Mouse (Mus musculus): ENCODE measurements around the gene Syde1. TPM values are rescaled to one million over a fixed set of nuclear protein-coding genes. Genes with fewer than 3 reads are reported as not detected.

The Syde1 gene
- total and polyA plus RNA-seq, 3 experiments = 0.01 TPM; not detected in 2

GRCm38 (mm10) chr10:78589291-78589690 lies 2.5 kb downstream of the Syde1 start:
- DNase-seq (ENCODE audit: low read depth, low spot score) = no peak
- no peaks in the 10 kb centered on the region for H3K79me2 ChIP-seq (ENCODE audit: control insufficient read depth, insufficient read depth, low read length, poor library complexity)
- H3K27me3 ChIP-seq (ENCODE audit: control insufficient read depth in 1 of 2, insufficient read depth in 2 of 2, low read length in 2 of 2) = no peaks in the 10 kb centered on the region
- TF ChIP-seq MAFK (IDR thresholded peaks at IDR 0.05; ENCODE audit: borderline replicate concordance, low read depth, low read length) (no peak), GABPA (IDR thresholded peaks at IDR 0.05; ENCODE audit: low read depth, low read length) (no peak), TCF12 (IDR thresholded peaks at IDR 0.05; ENCODE audit: low read depth, low read length) (no peak), MAZ (IDR thresholded peaks at IDR 0.05; ENCODE audit: low read depth, low read length) (no peak), USF1 (IDR thresholded peaks at IDR 0.05; ENCODE audit: low read depth, low read length) (no peak), CTCF (IDR thresholded peaks at IDR 0.05 in 2 of 3, conservative IDR thresholded peaks at IDR 0.05 in 1 of 3; ENCODE audit: control insufficient read depth in 1 of 3, insufficient read depth in 1 of 3, low read depth in 2 of 3, low read length in 3 of 3, poor library complexity in 1 of 3, severe bottlenecking in 1 of 3) (no peak), CHD2 (IDR thresholded peaks at IDR 0.05; ENCODE audit: low read length) (no peak), ZMIZ1 (IDR thresholded peaks at IDR 0.05; ENCODE audit: low read depth, low read length) (no peak), TAL1 (IDR thresholded peaks at IDR 0.05; ENCODE audit: low read length) (no peak), KAT2A (conservative IDR thresholded peaks at IDR 0.05; ENCODE audit: low read depth, low read length) (no peak), POLR2AphosphoS2 (IDR thresholded peaks at IDR 0.05; ENCODE audit: low read length) (no peak), NELFE (IDR thresholded peaks at IDR 0.05; ENCODE audit: low read depth, low read length) (no peak), EP300 (IDR thresholded peaks at IDR 0.05; ENCODE audit: low read depth in 1 of 2, low read length in 2 of 2) (no peak)
- no peaks in the 10 kb centered on the region for H3K4me1 ChIP-seq (ENCODE audit: control insufficient read depth in 1 of 2, insufficient read depth in 2 of 2, low read length in 2 of 2)
- no peak overlapping the region for H3K27ac ChIP-seq (ENCODE audit: control insufficient read depth, low read depth, low read length)
- H3K9me3 ChIP-seq (replicated peaks; ENCODE audit: insufficient read depth, low read length) = no peaks in the 10 kb centered on the region
- H3K4me3 ChIP-seq (ENCODE audit: control insufficient read depth in 1 of 2, insufficient read depth in 1 of 2, low read depth in 2 of 2, low read length in 2 of 2) = no peak overlapping the region
- H3K9ac ChIP-seq (ENCODE audit: control insufficient read depth, low read depth, low read length, poor library complexity, severe bottlenecking) = no peak overlapping the region
- H3K36me3 ChIP-seq (ENCODE audit: control insufficient read depth in 1 of 2, insufficient read depth in 2 of 2, low read length in 2 of 2) = no peaks in the 10 kb centered on the region

DNA sequence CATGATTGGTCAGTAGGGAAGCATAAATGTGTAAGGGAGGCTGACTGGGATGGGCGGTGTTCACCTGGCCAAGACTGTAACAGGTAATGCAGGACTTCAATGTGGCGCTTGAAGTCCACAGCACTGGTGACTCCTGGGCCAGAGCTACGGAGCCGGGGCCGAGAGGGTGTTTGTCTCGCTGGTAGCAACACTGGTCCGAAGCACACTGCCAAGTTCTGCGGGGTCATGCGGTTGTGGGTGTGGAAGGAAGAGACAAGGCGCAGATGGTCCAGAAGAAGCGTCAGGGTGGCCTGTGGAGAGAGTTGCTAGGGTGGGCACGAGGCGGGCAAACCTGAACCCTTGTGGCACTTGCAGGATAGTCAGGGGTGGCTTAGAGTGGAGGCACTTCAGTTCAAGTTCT lies 5.7 kb downstream of the Syde1 start:
- H3K36me3 ChIP-seq (ENCODE audit: control insufficient read depth in 1 of 2, insufficient read depth in 2 of 2, low read length in 2 of 2) = no peaks in the 10 kb centered on the region
- no peak for TF ChIP-seq TBP (IDR thresholded peaks at IDR 0.05; ENCODE audit: low read depth, low read length)
- no peak for TF ChIP-seq ELF1 (IDR thresholded peaks at IDR 0.05; ENCODE audit: low read depth, low read length)
- TF ChIP-seq USF2 (IDR thresholded peaks at IDR 0.05; ENCODE audit: borderline replicate concordance in 1 of 2, insufficient read depth in 1 of 2, low read depth in 1 of 2, low read length in 2 of 2) = no peak
- TF ChIP-seq UBTF (IDR thresholded peaks at IDR 0.05; ENCODE audit: borderline replicate concordance, insufficient read depth, low read depth, low read length) = no peak
- TF ChIP-seq MXI1 (IDR thresholded peaks at IDR 0.05; ENCODE audit: low read depth, low read length) = no peak
- no peak for TF ChIP-seq POLR2AphosphoS5 (IDR thresholded peaks at IDR 0.05; ENCODE audit: borderline replicate concordance, low read depth, low read length)
- no peak for TF ChIP-seq ZMIZ1 (IDR thresholded peaks at IDR 0.05; ENCODE audit: low read depth, low read length)
- no peak for TF ChIP-seq E2F4 (IDR thresholded peaks at IDR 0.05; ENCODE audit: borderline replicate concordance, low read depth, low read length)
- no peak for TF ChIP-seq SIN3A (IDR thresholded peaks at IDR 0.05; ENCODE audit: low read length)
- TF ChIP-seq ZKSCAN1 (IDR thresholded peaks at IDR 0.05; ENCODE audit: low read depth, low read length) = no peak
- no peak for TF ChIP-seq NELFE (IDR thresholded peaks at IDR 0.05; ENCODE audit: low read depth, low read length)
- TF ChIP-seq BHLHE40 (IDR thresholded peaks at IDR 0.05; ENCODE audit: borderline replicate concordance, low read depth, low read length) = no peak
- TF ChIP-seq TCF12 (IDR thresholded peaks at IDR 0.05; ENCODE audit: low read depth, low read length) = no peak
- TF ChIP-seq GABPA (IDR thresholded peaks at IDR 0.05; ENCODE audit: low read depth, low read length) = no peak
- no peak for TF ChIP-seq RCOR1 (IDR thresholded peaks at IDR 0.05; ENCODE audit: low read depth, low read length)

More for the DNA sequence above, 5.7 kb downstream of the Syde1 start:
- no peaks in the 10 kb centered on the region for H3K9me3 ChIP-seq (replicated peaks; ENCODE audit: insufficient read depth, low read length)
- no peak overlapping the region for H3K27ac ChIP-seq (ENCODE audit: control insufficient read depth, low read depth, low read length)
- H3K27me3 ChIP-seq (ENCODE audit: control insufficient read depth in 1 of 2, insufficient read depth in 2 of 2, low read length in 2 of 2) = no peaks in the 10 kb centered on the region
- H3K79me2 ChIP-seq (ENCODE audit: control insufficient read depth, insufficient read depth, low read length, poor library complexity) = no peaks in the 10 kb centered on the region
- no peak overlapping the region for H3K9ac ChIP-seq (ENCODE audit: control insufficient read depth, low read depth, low read length, poor library complexity, severe bottlenecking)
- DNase-seq (ENCODE audit: low read depth, low spot score) = no peak
- H3K4me3 ChIP-seq (ENCODE audit: control insufficient read depth in 1 of 2, insufficient read depth in 1 of 2, low read depth in 2 of 2, low read length in 2 of 2) = no peak overlapping the region
- no peaks in the 10 kb centered on the region for H3K4me1 ChIP-seq (ENCODE audit: control insufficient read depth in 1 of 2, insufficient read depth in 2 of 2, low read length in 2 of 2)

Data from MEL (cell line).